Mouse (Mus musculus): ENCODE data around the gene H2-M10.6. TPM values are rescaled to one million over a fixed set of nuclear protein-coding genes. Genes with fewer than 3 reads are reported as not detected.
A peak's percentile ranks its signal among the peaks of the same experiment; 100 is the strongest.

Gene H2-M10.6
- polyA plus RNA-seq, 2 experiments = not detected

GRCm38 (mm10) chr17:36839931-36840330, 28.0 kb downstream of the H2-M10.6 start:
- Histone ChIP-seq H3K9ac (replicated peaks) (no peak overlapping the region), H3K4me2 (ENCODE audit: low read depth) (no peak overlapping the region), H3K4me1 (replicated peaks; ENCODE audit: control insufficient read depth in 2 of 2, insufficient read depth in 2 of 2, low read length in 1 of 2) (peaks cover 30 to 35% of the 10 kb centered on the region in 2 experiments), H3K36me3 (replicated peaks; ENCODE audit: control insufficient read depth, insufficient read depth, low read depth) (no peaks in the 10 kb centered on the region), H3K9me3 (ENCODE audit: control insufficient read depth, low read length) (no peaks in the 10 kb centered on the region), H3K27ac (no peak overlapping the region), H3K4me3 (ENCODE audit: insufficient read depth in 1 of 2, low read depth in 2 of 2, low read length in 2 of 2) (no peak overlapping the region), H3K27me3 (ENCODE audit: control insufficient read depth, insufficient read depth, low read length) (no peaks in the 10 kb centered on the region)
- WGBS (ENCODE audit: insufficient replicate concordance) = 67% methylated on average over 3 of the region's 3 CpGs
- no peak for ATAC-seq (ENCODE audit: insufficient read depth)
- TF ChIP-seq CTCF (IDR thresholded peaks at IDR 0.05; ENCODE audit: low read depth) = no peak
- TF ChIP-seq EP300 (IDR thresholded peaks at IDR 0.05; ENCODE audit: low read depth) = no peak
- DNase-seq (ENCODE audit: low read depth in 3 of 3, low spot score in 3 of 3) = no peak

- Histone ChIP-seq H3K4me2 (ENCODE audit: low read depth) (no peak overlapping the region), H3K4me1 (replicated peaks; ENCODE audit: control insufficient read depth in 2 of 2, insufficient read depth in 2 of 2, low read length in 1 of 2) (peaks cover 32 to 35% of the 10 kb centered on the region in 2 experiments), H3K27me3 (ENCODE audit: control insufficient read depth, insufficient read depth, low read length) (no peaks in the 10 kb centered on the region), H3K4me3 (ENCODE audit: insufficient read depth in 1 of 2, low read depth in 2 of 2, low read length in 2 of 2) (no peak overlapping the region), H3K36me3 (replicated peaks; ENCODE audit: control insufficient read depth, insufficient read depth, low read depth) (no peaks in the 10 kb centered on the region), H3K9me3 (ENCODE audit: control insufficient read depth, low read length) (no peaks in the 10 kb centered on the region), H3K27ac (no peak overlapping the region), H3K9ac (replicated peaks) (no peak overlapping the region)
- TF ChIP-seq EP300 (IDR thresholded peaks at IDR 0.05; ENCODE audit: low read depth) = no peak
- no peak for TF ChIP-seq CTCF (IDR thresholded peaks at IDR 0.05; ENCODE audit: low read depth)
- ATAC-seq (ENCODE audit: insufficient read depth) (no peak), DNase-seq (ENCODE audit: low read depth in 3 of 3, low spot score in 3 of 3) (no peak)
Measured at GRCm38 (mm10) chr17:36840961-36841445, 29.0 kb downstream of the H2-M10.6 start.

GRCm38 (mm10) chr17:36843696-36844095, 31.7 kb downstream of the H2-M10.6 start:
- DNase-seq (ENCODE audit: low read depth in 3 of 3, low spot score in 3 of 3) (no peak), ATAC-seq (ENCODE audit: insufficient read depth) (peak; percentile 44; the same call in 1 of the 2 replicates)
- Histone ChIP-seq H3K4me1 (replicated peaks; ENCODE audit: control insufficient read depth in 2 of 2, insufficient read depth in 2 of 2, low read length in 1 of 2) (peaks cover 23 to 29% of the 10 kb centered on the region in 2 experiments), H3K36me3 (replicated peaks; ENCODE audit: control insufficient read depth, insufficient read depth, low read depth) (no peaks in the 10 kb centered on the region), H3K27me3 (ENCODE audit: control insufficient read depth, insufficient read depth, low read length) (no peaks in the 10 kb centered on the region; the same call in 1 of the 2 replicates), H3K9me3 (ENCODE audit: control insufficient read depth, low read length) (no peaks in the 10 kb centered on the region), H3K9ac (replicated peaks) (no peak overlapping the region), H3K4me2 (ENCODE audit: low read depth) (peak overlapping the region; percentile 57), H3K27ac (0 out of 2 replicates have a peak overlapping the region, but pooled peaks have one; percentile 22), H3K4me3 (ENCODE audit: insufficient read depth in 1 of 2, low read depth in 2 of 2, low read length in 2 of 2) (no peak overlapping the region)
- 36% methylated on average over 7 of the region's 7 CpGs for WGBS (ENCODE audit: insufficient replicate concordance)
- TF ChIP-seq EP300 (IDR thresholded peaks at IDR 0.05; ENCODE audit: low read depth) (no peak), CTCF (IDR thresholded peaks at IDR 0.05; ENCODE audit: low read depth) (no peak)

- H3K4me3 ChIP-seq (ENCODE audit: insufficient read depth in 1 of 2, low read depth in 2 of 2, low read length in 2 of 2) = no peak overlapping the region
- ATAC-seq (ENCODE audit: insufficient read depth) (peak; percentile 82), DNase-seq (ENCODE audit: low read depth in 3 of 3, low spot score in 3 of 3) (no peak)
- peak overlapping the region; percentile 57 for H3K4me2 ChIP-seq (ENCODE audit: low read depth)
- H3K9me3 ChIP-seq (ENCODE audit: control insufficient read depth, low read length) = no peaks in the 10 kb centered on the region
- H3K36me3 ChIP-seq (replicated peaks; ENCODE audit: control insufficient read depth, insufficient read depth, low read depth) = no peaks in the 10 kb centered on the region
- TF ChIP-seq CTCF (IDR thresholded peaks at IDR 0.05; ENCODE audit: low read depth) = no peak
- no peak; the same call in 1 of the 2 replicates for TF ChIP-seq EP300 (IDR thresholded peaks at IDR 0.05; ENCODE audit: low read depth)
- peak overlapping the region; percentile 25 for H3K27ac ChIP-seq
- H3K9ac ChIP-seq (replicated peaks) = peak overlapping the region; percentile 2; the same call in 1 of the 2 replicates
- H3K4me1 ChIP-seq (replicated peaks; ENCODE audit: control insufficient read depth in 2 of 2, insufficient read depth in 2 of 2, low read length in 1 of 2) = peaks cover 23 to 29% of the 10 kb centered on the region in 2 experiments
- no peaks in the 10 kb centered on the region; the same call in 1 of the 2 replicates for H3K27me3 ChIP-seq (ENCODE audit: control insufficient read depth, insufficient read depth, low read length)
Measured at GRCm38 (mm10) chr17:36844286-36844719, 32.3 kb downstream of the H2-M10.6 start.

- no peak for TF ChIP-seq CTCF (IDR thresholded peaks at IDR 0.05; ENCODE audit: low read depth)
- TF ChIP-seq EP300 (IDR thresholded peaks at IDR 0.05; ENCODE audit: low read depth) = no peak
- no peak overlapping the region for H3K9ac ChIP-seq (replicated peaks)
- ATAC-seq (ENCODE audit: insufficient read depth) (no peak), DNase-seq (ENCODE audit: low read depth in 3 of 3, low spot score in 3 of 3) (no peak)
- no peaks in the 10 kb centered on the region for H3K9me3 ChIP-seq (ENCODE audit: control insufficient read depth, low read length)
- H3K27ac ChIP-seq = peak overlapping the region; percentile 25; the same call in 1 of the 2 replicates
- H3K27me3 ChIP-seq (ENCODE audit: control insufficient read depth, insufficient read depth, low read length) = no peaks in the 10 kb centered on the region; the same call in 1 of the 2 replicates
- H3K4me2 ChIP-seq (ENCODE audit: low read depth) = peak overlapping the region; percentile 57
- no peak overlapping the region for H3K4me3 ChIP-seq (ENCODE audit: insufficient read depth in 1 of 2, low read depth in 2 of 2, low read length in 2 of 2)
- H3K4me1 ChIP-seq (replicated peaks; ENCODE audit: control insufficient read depth in 2 of 2, insufficient read depth in 2 of 2, low read length in 1 of 2) = peaks cover 23 to 29% of the 10 kb centered on the region in 2 experiments
- WGBS (ENCODE audit: insufficient replicate concordance) = 48% methylated on average over 1 of the region's 1 CpGs
- no peaks in the 10 kb centered on the region for H3K36me3 ChIP-seq (replicated peaks; ENCODE audit: control insufficient read depth, insufficient read depth, low read depth)
Measured at GRCm38 (mm10) chr17:36844725-36845124, 32.8 kb downstream of the H2-M10.6 start.

Data from liver, embryonic 14.5 days (tissue).